Mouse (Mus musculus): ENCODE data around the gene Rbm47. TPM values are rescaled to one million over a fixed set of nuclear protein-coding genes. Genes with fewer than 3 reads are reported as not detected.

The Rbm47 gene
- polyA plus RNA-seq, 1 experiment from 2014 or later: 18.8 TPM

DNA sequence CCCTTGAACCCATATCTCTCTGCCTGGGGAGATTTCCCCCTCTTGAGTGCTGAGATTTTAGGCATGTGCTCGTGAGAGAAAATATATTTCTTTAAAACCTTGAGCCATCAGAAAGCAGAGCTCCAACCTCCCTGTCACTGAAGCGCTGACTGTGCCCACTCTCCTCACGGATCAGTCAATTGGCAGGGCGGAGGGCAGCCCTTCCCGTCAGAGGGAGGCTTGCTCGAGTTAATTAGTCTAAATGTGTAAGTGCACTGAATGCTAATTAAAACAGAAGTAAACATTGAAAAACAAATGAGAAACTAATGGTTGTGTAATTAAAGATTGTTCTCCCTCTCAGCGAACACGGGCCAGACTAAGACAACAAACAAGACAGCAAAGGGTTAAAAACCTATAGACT, 72.6 kb downstream of the Rbm47 start:
- H3K4me3 ChIP-seq (ENCODE audit: low read depth, low read length): no peak overlapping the region
- WGBS: 70% methylated on average over 8 of the region's 8 CpGs
- no peaks in the 10 kb centered on the region for H3K9me3 ChIP-seq (ENCODE audit: low read depth, low read length)
- ATAC-seq (ENCODE audit: insufficient read depth) (no peak), DNase-seq (no peak)
- no peaks in the 10 kb centered on the region for H3K27me3 ChIP-seq (ENCODE audit: insufficient read depth, low read length)
- no peak overlapping the region for H3K4me2 ChIP-seq
- H3K9ac ChIP-seq: no peak overlapping the region
- H3K36me3 ChIP-seq (ENCODE audit: insufficient read depth): no peaks in the 10 kb centered on the region
- H3K27ac ChIP-seq (ENCODE audit: low read depth): no peak overlapping the region
- no peaks in the 10 kb centered on the region for H3K4me1 ChIP-seq (ENCODE audit: insufficient read depth)
- TF ChIP-seq CTCF (IDR thresholded peaks at IDR 0.05; ENCODE audit: low read depth): no peak

DNA sequence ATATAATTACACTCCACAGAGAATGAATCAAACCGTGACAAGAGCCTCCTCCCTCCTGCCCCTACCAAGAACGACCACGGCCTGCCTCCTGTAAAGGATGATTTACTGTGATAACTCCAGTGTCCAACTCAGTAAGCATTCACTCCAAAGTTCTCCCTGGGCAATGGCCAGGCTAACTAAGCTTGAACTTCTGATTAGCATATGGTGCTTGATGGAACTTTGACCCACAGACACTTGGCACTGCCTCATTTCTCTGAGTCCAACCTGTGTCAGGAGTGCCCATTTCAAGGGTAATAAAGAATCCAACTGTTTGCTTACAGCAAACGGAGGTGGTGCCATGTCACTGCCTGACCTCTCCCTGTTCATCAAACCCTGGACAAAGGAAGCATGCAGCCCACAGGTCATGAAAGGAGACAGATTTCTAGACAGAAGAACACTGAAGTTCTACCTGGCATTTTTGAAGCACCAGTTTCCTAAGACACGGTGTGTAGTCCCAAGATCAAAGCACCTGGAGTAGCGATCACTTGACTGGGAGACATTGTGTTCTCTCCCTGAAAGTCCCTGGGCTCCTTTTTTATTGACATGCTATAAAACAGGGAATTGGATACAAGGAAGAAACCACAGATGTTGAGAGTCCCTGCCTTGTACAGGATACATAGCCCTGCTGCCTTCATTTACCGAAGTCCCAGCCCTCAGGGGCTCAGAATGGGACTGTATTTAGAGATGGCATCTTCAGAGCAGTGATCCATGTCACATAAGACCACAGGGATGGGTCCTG, 74.6 kb downstream of the Rbm47 start:
- Histone ChIP-seq H3K27me3 (ENCODE audit: insufficient read depth, low read length) (no peaks in the 10 kb centered on the region), H3K4me1 (ENCODE audit: insufficient read depth) (no peaks in the 10 kb centered on the region), H3K9ac (no peak overlapping the region), H3K4me3 (ENCODE audit: low read depth, low read length) (no peak overlapping the region), H3K27ac (ENCODE audit: low read depth) (no peak overlapping the region), H3K4me2 (no peak overlapping the region), H3K9me3 (ENCODE audit: low read depth, low read length) (no peaks in the 10 kb centered on the region), H3K36me3 (ENCODE audit: insufficient read depth) (no peaks in the 10 kb centered on the region)
- ATAC-seq (ENCODE audit: insufficient read depth) (no peak), DNase-seq (no peak)
- 53% methylated on average over 7 of the region's 7 CpGs for WGBS
- TF ChIP-seq CTCF (IDR thresholded peaks at IDR 0.05; ENCODE audit: low read depth): no peak

DNA sequence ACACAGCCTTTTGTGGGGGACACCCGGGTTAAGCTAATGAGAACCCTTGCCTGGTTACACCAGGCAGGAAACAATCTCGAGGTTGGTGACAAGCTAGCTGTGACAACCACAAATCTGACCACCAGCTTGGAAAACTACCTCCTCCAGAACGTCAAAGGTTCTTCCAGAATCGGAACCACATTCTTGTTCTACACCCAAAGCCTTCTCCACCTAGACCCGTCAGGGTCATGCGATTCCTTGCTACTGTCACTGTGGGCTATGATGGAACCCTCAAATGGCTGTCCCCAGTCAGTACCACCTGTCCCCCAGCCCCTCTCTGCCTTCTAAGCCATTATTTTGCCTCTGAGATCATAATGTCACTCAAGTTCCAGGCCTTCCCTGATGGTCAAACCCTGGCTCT, 76.8 kb downstream of the Rbm47 start:
- no peaks in the 10 kb centered on the region for H3K36me3 ChIP-seq (ENCODE audit: insufficient read depth)
- no peak overlapping the region for H3K9ac ChIP-seq
- H3K27me3 ChIP-seq (ENCODE audit: insufficient read depth, low read length): no peaks in the 10 kb centered on the region
- WGBS: 84% methylated on average over 6 of the region's 6 CpGs
- ATAC-seq (ENCODE audit: insufficient read depth) (no peak), DNase-seq (no peak)
- H3K9me3 ChIP-seq (ENCODE audit: low read depth, low read length): no peaks in the 10 kb centered on the region
- H3K4me1 ChIP-seq (ENCODE audit: insufficient read depth): no peaks in the 10 kb centered on the region
- H3K4me3 ChIP-seq (ENCODE audit: low read depth, low read length): no peak overlapping the region
- no peak for TF ChIP-seq CTCF (IDR thresholded peaks at IDR 0.05; ENCODE audit: low read depth)
- H3K27ac ChIP-seq (ENCODE audit: low read depth): no peak overlapping the region
- H3K4me2 ChIP-seq: no peak overlapping the region

GRCm38 (mm10) chr5:66095166-66095565, 77.8 kb downstream of the Rbm47 start:
- no peak for DNase-seq
- no peak overlapping the region for H3K9ac ChIP-seq
- no peak overlapping the region for H3K4me2 ChIP-seq
- no peak for ATAC-seq (ENCODE audit: insufficient read depth)
- no peaks in the 10 kb centered on the region for H3K4me1 ChIP-seq (ENCODE audit: insufficient read depth)
- no peak for TF ChIP-seq CTCF (IDR thresholded peaks at IDR 0.05; ENCODE audit: low read depth)
- H3K27me3 ChIP-seq (ENCODE audit: insufficient read depth, low read length): no peaks in the 10 kb centered on the region
- 36% methylated on average over 6 of the region's 6 CpGs for WGBS
- no peaks in the 10 kb centered on the region for H3K9me3 ChIP-seq (ENCODE audit: low read depth, low read length)
- H3K36me3 ChIP-seq (ENCODE audit: insufficient read depth): no peaks in the 10 kb centered on the region
- no peak overlapping the region for H3K4me3 ChIP-seq (ENCODE audit: low read depth, low read length)
- H3K27ac ChIP-seq (ENCODE audit: low read depth): no peak overlapping the region

- Histone ChIP-seq H3K9ac (no peak overlapping the region), H3K4me3 (ENCODE audit: low read depth, low read length) (no peak overlapping the region), H3K27me3 (ENCODE audit: insufficient read depth, low read length) (no peaks in the 10 kb centered on the region), H3K9me3 (ENCODE audit: low read depth, low read length) (no peaks in the 10 kb centered on the region), H3K36me3 (ENCODE audit: insufficient read depth) (no peaks in the 10 kb centered on the region), H3K4me2 (no peak overlapping the region), H3K27ac (ENCODE audit: low read depth) (peak overlapping the region; percentile 73), H3K4me1 (ENCODE audit: insufficient read depth) (no peaks in the 10 kb centered on the region; the same call in 1 of the 2 replicates)
- ATAC-seq (ENCODE audit: insufficient read depth) (peak; percentile 60; the same call in 1 of the 2 replicates), DNase-seq (no peak)
- WGBS: 28% methylated on average over 9 of the region's 9 CpGs
- TF ChIP-seq CTCF (IDR thresholded peaks at IDR 0.05; ENCODE audit: low read depth): no peak
Measured at GRCm38 (mm10) chr5:66090037-66090436, 82.9 kb downstream of the Rbm47 start.

DNA sequence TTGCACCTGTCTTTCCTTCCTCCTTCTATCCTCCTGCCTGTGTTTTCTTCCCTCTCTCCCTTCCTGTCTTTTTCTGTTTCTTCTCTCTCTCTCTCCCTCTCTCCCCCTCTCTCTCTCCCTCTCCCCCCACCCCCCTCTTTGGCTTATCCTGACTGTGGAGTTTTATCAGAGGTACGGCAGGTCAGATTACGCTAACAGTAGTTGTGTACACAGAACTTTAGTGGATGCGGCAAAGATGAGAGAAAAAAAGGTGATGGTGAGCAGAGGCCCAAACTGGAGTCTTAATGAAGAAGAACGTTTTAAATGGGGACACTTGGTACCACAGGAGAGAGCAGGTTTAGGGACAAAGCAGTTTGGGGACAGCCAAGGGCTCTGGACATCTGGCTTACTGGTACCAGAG, 83.3 kb downstream of the Rbm47 start:
- H3K4me2 ChIP-seq: no peak overlapping the region
- H3K27me3 ChIP-seq (ENCODE audit: insufficient read depth, low read length): no peaks in the 10 kb centered on the region
- WGBS: 35% methylated on average over 4 of the region's 4 CpGs
- DNase-seq: no peak
- H3K9me3 ChIP-seq (ENCODE audit: low read depth, low read length): no peaks in the 10 kb centered on the region
- no peaks in the 10 kb centered on the region for H3K36me3 ChIP-seq (ENCODE audit: insufficient read depth)
- peak overlapping the region; percentile 73 for H3K27ac ChIP-seq (ENCODE audit: low read depth)
- ATAC-seq (ENCODE audit: insufficient read depth): 0 out of 2 replicates have a peak, but pooled peaks have one; percentile 8
- H3K4me3 ChIP-seq (ENCODE audit: low read depth, low read length): no peak overlapping the region
- no peak for TF ChIP-seq CTCF (IDR thresholded peaks at IDR 0.05; ENCODE audit: low read depth)
- H3K9ac ChIP-seq: no peak overlapping the region
- no peaks in the 10 kb centered on the region; the same call in 1 of the 2 replicates for H3K4me1 ChIP-seq (ENCODE audit: insufficient read depth)

DNA sequence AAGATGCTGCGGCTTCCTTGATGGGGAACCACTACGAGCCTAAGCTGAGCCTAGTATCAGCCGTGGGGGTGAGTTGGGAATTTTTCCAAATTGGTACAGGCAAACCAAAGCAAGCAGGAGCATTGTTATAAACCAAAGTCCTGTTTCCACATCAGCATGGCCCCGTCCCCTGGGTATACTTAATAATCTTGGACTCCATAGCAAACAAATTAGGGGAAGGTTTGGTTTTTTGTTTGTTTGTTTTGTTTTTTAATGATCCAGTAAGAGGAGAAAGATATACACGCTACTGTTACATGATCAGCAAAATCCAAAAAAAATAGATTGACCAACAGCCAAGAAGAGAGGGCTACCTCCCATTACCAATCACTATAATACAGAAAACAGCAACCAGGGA, 84.0 kb downstream of the Rbm47 start:
- Histone ChIP-seq H3K9me3 (ENCODE audit: low read depth, low read length) (no peaks in the 10 kb centered on the region), H3K27ac (ENCODE audit: low read depth) (no peak overlapping the region), H3K4me1 (ENCODE audit: insufficient read depth) (no peaks in the 10 kb centered on the region; the same call in 1 of the 2 replicates), H3K4me2 (no peak overlapping the region), H3K36me3 (ENCODE audit: insufficient read depth) (no peaks in the 10 kb centered on the region), H3K27me3 (ENCODE audit: insufficient read depth, low read length) (no peaks in the 10 kb centered on the region), H3K9ac (no peak overlapping the region), H3K4me3 (ENCODE audit: low read depth, low read length) (no peak overlapping the region)
- DNase-seq (no peak), ATAC-seq (ENCODE audit: insufficient read depth) (no peak)
- 81% methylated on average over 5 of the region's 5 CpGs for WGBS
- no peak for TF ChIP-seq CTCF (IDR thresholded peaks at IDR 0.05; ENCODE audit: low read depth)

Measured in lung, embryonic 14.5 days (tissue).